Mouse (Mus musculus) bone marrow, adult 2 months (tissue): Measurements from ENCODE around the gene Derl2.

ENCODE experiments used
- CTCF ChIP-seq: fragments of 200-500 bp; IDR thresholded peaks from 2 replicates; pipeline ENCODE4 v1.5.1; 2011; ENCODE audit warnings: low read length, control low read depth; ENCODE audit not compliant: control insufficient read depth, insufficient read depth
- POLR2A ChIP-seq: fragments of 200-500 bp; IDR thresholded peaks from 2 replicates; pipeline ENCODE4 v1.6.1; 2011; ENCODE audit warnings: low read depth, mild to moderate bottlenecking, control low read depth, low read length, borderline replicate concordance; ENCODE audit not compliant: control insufficient read depth

DNA sequence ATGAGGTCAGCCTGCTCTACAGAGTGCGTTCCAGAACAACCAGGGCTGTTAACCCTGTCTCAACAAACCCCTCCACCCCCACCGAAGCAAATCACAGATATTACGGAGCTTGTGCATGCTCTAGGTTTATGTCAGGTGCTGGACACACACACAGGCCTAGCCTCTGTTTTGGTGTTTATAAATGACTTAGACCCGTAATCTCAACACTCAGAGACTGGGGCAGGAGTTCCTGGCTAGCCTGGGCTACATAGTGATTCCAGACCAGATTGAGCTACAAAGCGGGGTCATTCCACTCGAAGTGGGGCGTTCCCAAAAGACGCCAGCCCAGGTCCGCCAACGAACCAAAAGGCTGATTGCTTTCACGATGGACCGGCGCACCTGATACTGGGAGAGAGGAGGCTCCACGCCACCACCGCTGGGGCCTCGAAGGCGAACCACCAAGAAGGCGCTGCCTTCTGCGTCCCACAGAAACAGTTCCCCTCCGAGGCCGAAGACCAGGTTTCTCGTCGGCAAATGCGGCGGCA, 50.3 kb downstream of the Derl2 start:
- no peak for TF ChIP-seq CTCF
- TF ChIP-seq POLR2A: no peak
